In the genomic region with DNA sequence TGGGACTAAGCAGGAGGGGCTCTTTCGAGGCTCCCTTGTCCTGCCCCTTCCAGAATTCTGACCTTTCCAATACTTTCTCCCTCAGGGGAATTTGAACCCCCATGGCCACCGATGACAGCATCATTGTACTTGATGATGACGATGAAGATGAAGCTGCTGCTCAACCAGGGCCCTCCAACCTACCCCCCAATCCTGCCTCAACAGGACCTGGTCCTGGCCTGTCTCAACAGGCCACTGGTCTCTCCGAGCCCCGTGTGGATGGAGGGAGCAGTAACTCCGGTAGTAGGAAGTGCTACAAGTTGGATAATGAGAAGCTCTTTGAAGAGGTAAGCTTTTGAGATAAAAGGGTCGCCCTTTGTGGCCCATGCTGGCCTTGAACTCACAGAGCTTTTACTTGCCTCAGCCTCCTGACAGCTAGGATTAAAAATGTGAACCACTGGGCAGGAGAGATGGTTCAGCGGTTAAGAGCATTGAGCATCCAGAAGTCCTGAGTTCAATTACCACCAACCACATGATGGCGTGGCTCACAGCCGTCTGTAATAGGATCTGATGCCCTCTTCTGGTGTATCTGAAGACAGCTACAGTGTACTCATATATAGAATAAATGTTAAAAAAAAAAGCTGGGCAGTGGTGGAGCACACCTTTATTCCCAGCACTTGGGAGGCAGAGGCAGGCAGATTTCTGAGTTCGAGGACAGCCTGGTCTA, we compare ENCODE assay signal across 9 mouse cellular contexts. TPM values are rescaled to one million over a fixed set of nuclear protein-coding genes. Genes with fewer than 3 reads are reported as not detected.
DNase-seq lines count a peak whose midpoint lies in the region; ATAC-seq and TF ChIP-seq lines count a peak whose summit lies in the region.
"Had no signal": no experiment of that assay in that cellular context is flagged by ENCODE, and none has a peak within 500 bp of the region (broad histone marks: within the 10 kb centered on the region; RNA-seq: fewer than 3 reads in every experiment).

No protein-coding gene starts in this region.

- no peaks in the 10 kb centered on the region for H3K27me3 ChIP-seq in hindbrain, embryonic 14.5 days (ENCODE audit: control insufficient read depth, insufficient read depth, low read length)
- H3K27me3 ChIP-seq in myocyte (ENCODE audit: control insufficient read depth, insufficient read depth, insufficient read length): no peaks in the 10 kb centered on the region

- DNase-seq in left cerebral cortex, adult 2 months (ENCODE audit: extremely low spot score in 1 of 2, low spot score in 2 of 2): no peak
- no peak for DNase-seq in left cerebral cortex, adult 11 months (ENCODE audit: low spot score)
- DNase-seq in adipocyte (ENCODE audit: low spot score): peak; percentile 49
- no peak for DNase-seq in hindbrain, embryonic 14.5 days (ENCODE audit: low spot score)
- no peak for DNase-seq in adrenal gland, postnatal 25 days
- no peak for DNase-seq in embryo, embryonic 10.5 days (ENCODE audit: low spot score)
- DNase-seq in adrenal gland, adult 2 months: no peak

- no peaks in the 10 kb centered on the region for H3K9me3 ChIP-seq in hindbrain, embryonic 14.5 days (ENCODE audit: control insufficient read depth, low read length)

- peaks cover 13% of the 10 kb centered on the region for H3K79me2 ChIP-seq in myocyte (ENCODE audit: control insufficient read depth, insufficient read depth)

- H3ac ChIP-seq in myocyte (ENCODE audit: control insufficient read depth, insufficient read length): peak overlapping the region; percentile 44

- H3K4me1 ChIP-seq in hindbrain, embryonic 14.5 days (replicated peaks; ENCODE audit: control insufficient read depth, insufficient read depth, low read length): peaks cover 8% of the 10 kb centered on the region

- no peak for TF ChIP-seq POLR2A in myocyte (IDR thresholded peaks at IDR 0.05; ENCODE audit: insufficient read length, low read depth)

- H3K27ac ChIP-seq in left cerebral cortex, adult 2 months: peak overlapping the region; percentile 90
- peak overlapping the region; percentile 88; the same call in 1 of the 2 replicates for H3K27ac ChIP-seq in hindbrain, embryonic 14.5 days

- peak overlapping the region; percentile 76 for H3K4me3 ChIP-seq in left cerebral cortex, adult 2 months
- H3K4me3 ChIP-seq in hindbrain, embryonic 14.5 days (replicated peaks; ENCODE audit: low read length): peak overlapping the region; percentile 86
- peak overlapping the region; percentile 85 for H3K4me3 ChIP-seq in myocyte

- peaks cover 38% of the 10 kb centered on the region for H3K36me3 ChIP-seq in hindbrain, embryonic 14.5 days (replicated peaks; ENCODE audit: control insufficient read depth, insufficient read depth)
- peaks cover 11% of the 10 kb centered on the region for H3K36me3 ChIP-seq in myocyte (ENCODE audit: control insufficient read depth, insufficient read depth)

- 58% methylated on average over 11 of the region's 11 CpGs for WGBS in hindbrain, embryonic 14.5 days

- H3K4me2 ChIP-seq in hindbrain, embryonic 14.5 days (replicated peaks): peak overlapping the region; percentile 98
- H3K4me2 ChIP-seq in myocyte (ENCODE audit: low read depth): peak overlapping the region; percentile 92

- TF ChIP-seq CTCF in left cerebral cortex, adult 2 months (IDR thresholded peaks at IDR 0.05): peak; percentile 19

- intact Hi-C loops in left cerebral cortex, adult 2 months (cut with DNase I): no loop called here

- no peak for ATAC-seq in hindbrain, embryonic 14.5 days (ENCODE audit: low FRiP score)

- peak overlapping the region; percentile 95 for H3K9ac ChIP-seq in hindbrain, embryonic 14.5 days

TF ChIP-seq in myocyte, 11 proteins besides CTCF, POLR2A, EP300 and RAD21:
- no peak for TF ChIP-seq SRF (IDR thresholded peaks at IDR 0.05; ENCODE audit: control insufficient read depth, insufficient read length, low read depth)
- no peak for TF ChIP-seq MYOG (IDR thresholded peaks at IDR 0.05; ENCODE audit: control insufficient read depth in 1 of 3, insufficient read depth in 1 of 3, insufficient read length in 2 of 3, low read depth in 2 of 3)
- TF ChIP-seq REST (IDR thresholded peaks at IDR 0.05; ENCODE audit: insufficient read depth, insufficient read length): no peak
- no peak for TF ChIP-seq USF1 (IDR thresholded peaks at IDR 0.05; ENCODE audit: low read depth)
- no peak for TF ChIP-seq MYOD1 (IDR thresholded peaks at IDR 0.05; ENCODE audit: control insufficient read depth in 1 of 3, insufficient read length in 2 of 3, low read depth in 2 of 3)
- no peak for TF ChIP-seq MAX (IDR thresholded peaks at IDR 0.05; ENCODE audit: low read depth)
- TF ChIP-seq TCF12 (IDR thresholded peaks at IDR 0.05; ENCODE audit: insufficient read depth, poor library complexity, severe bottlenecking): no peak
- no peak for TF ChIP-seq E2F4 (IDR thresholded peaks at IDR 0.05; ENCODE audit: insufficient read depth)
- no peak for TF ChIP-seq POLR2AphosphoS2 (IDR thresholded peaks at IDR 0.05; ENCODE audit: insufficient read length, low read depth)
- TF ChIP-seq TCF3 (IDR thresholded peaks at IDR 0.05; ENCODE audit: insufficient read length, low read depth): no peak
- no peak for TF ChIP-seq CEBPB (IDR thresholded peaks at IDR 0.05; ENCODE audit: insufficient read depth, poor library complexity, severe bottlenecking)

RNA-seq across cellular contexts. Expression of a gene that starts 1.3 kb away (rescaled TPM):
- total RNA-seq in left cerebral cortex, adult 2 months (2021): 10 to 100 TPM; 25.5 to 27.7 TPM
- polyA plus RNA-seq in hindbrain, embryonic 14.5 days (2014; fragmentation: Nextera tagmentation; extraction: Ambion mirVana): 39.2 and 43.2 TPM in 2 replicates
- 16.9 TPM for polyA plus RNA-seq in myocyte (2012; fragmentation: generic; extraction: Trizol)
- 35.2 and 36.4 TPM in 2 replicates for total RNA-seq in adrenal gland, postnatal 25 days (2021)
- 10 to 100 TPM; 29.0 to 30.3 TPM for total RNA-seq in adrenal gland, adult 2 months (2021)
- polyA plus RNA-seq in adrenal gland, adult 2 months (2012; rRNA removed): 54.7 and 65.7 TPM in 2 replicates

RNA-seq across cellular contexts. Expression of a gene that starts 5.2 kb away (rescaled TPM):
- total RNA-seq in left cerebral cortex, adult 2 months (2021): 10 to 100 TPM; 41.3 to 44.2 TPM
- polyA plus RNA-seq in hindbrain, embryonic 14.5 days (2014; fragmentation: Nextera tagmentation; extraction: Ambion mirVana): 24.9 and 29.6 TPM in 2 replicates
- 50.6 TPM for polyA plus RNA-seq in myocyte (2012; fragmentation: generic; extraction: Trizol)
- total RNA-seq in adrenal gland, postnatal 25 days (2021): 101 and 166 TPM in 2 replicates
- 100 to 1,000 TPM; 151 to 171 TPM for total RNA-seq in adrenal gland, adult 2 months (2021)
- 244 and 245 TPM in 2 replicates for polyA plus RNA-seq in adrenal gland, adult 2 months (2012; rRNA removed)

RNA-seq across cellular contexts. Expression of a gene that starts 5.2 kb away (rescaled TPM):
- 10 to 100 TPM; 35.8 to 36.0 TPM for total RNA-seq in left cerebral cortex, adult 2 months (2021)
- 10.4 and 11.4 TPM in 2 replicates for polyA plus RNA-seq in hindbrain, embryonic 14.5 days (2014; fragmentation: Nextera tagmentation; extraction: Ambion mirVana)
- 31.6 TPM for polyA plus RNA-seq in myocyte (2012; fragmentation: generic; extraction: Trizol)
- total RNA-seq in adrenal gland, postnatal 25 days (2021): 27.4 and 38.8 TPM in 2 replicates
- total RNA-seq in adrenal gland, adult 2 months (2021): 10 to 100 TPM; 26.1 to 38.3 TPM
- 52.1 and 57.1 TPM in 2 replicates for polyA plus RNA-seq in adrenal gland, adult 2 months (2012; rRNA removed)

RNA-seq across cellular contexts. Expression of a gene that starts 5.6 kb away (rescaled TPM):
- total RNA-seq in left cerebral cortex, adult 2 months (2021): not detected
- 0.59 TPM in 1 of 2 replicates, not detected in the other for polyA plus RNA-seq in hindbrain, embryonic 14.5 days (2014; fragmentation: Nextera tagmentation; extraction: Ambion mirVana)
- polyA plus RNA-seq in myocyte (2012; fragmentation: generic; extraction: Trizol): 0.17 TPM
- total RNA-seq in adrenal gland, postnatal 25 days (2021): not detected in 2 replicates
- total RNA-seq in adrenal gland, adult 2 months (2021): not detected
- polyA plus RNA-seq in adrenal gland, adult 2 months (2012; rRNA removed): not detected in 2 replicates
- polyA plus RNA-seq: gonadal fat pad, adult 2 months had no signal

RNA-seq across cellular contexts. Expression of a gene that starts 18.8 kb away (rescaled TPM):
- total RNA-seq in left cerebral cortex, adult 2 months (2021): 10 to 100 TPM; 63.4 to 74.3 TPM
- polyA plus RNA-seq in hindbrain, embryonic 14.5 days (2014; fragmentation: Nextera tagmentation; extraction: Ambion mirVana): 47.7 and 49.2 TPM in 2 replicates
- polyA plus RNA-seq in myocyte (2012; fragmentation: generic; extraction: Trizol): 20.1 TPM
- total RNA-seq in adrenal gland, postnatal 25 days (2021): 68.9 and 72.7 TPM in 2 replicates
- total RNA-seq in adrenal gland, adult 2 months (2021): 10 to 100 TPM; 44.2 to 44.4 TPM
- 237 and 298 TPM in 2 replicates for polyA plus RNA-seq in adrenal gland, adult 2 months (2012; rRNA removed)
